Mouse (Mus musculus) hindbrain, embryonic 11.5 days (tissue): ENCODE measurements at regions not wholly inside any gene's neighbourhood (a gene's known extent, or its start where the extent isn't known, plus 50 kb on each side); places are given as distances from the start of the nearest gene placed in this dataset.

Experiments
- ATAC-seq: fragments of 200-750 bp; cut with Nextera tagmentation; 2 replicates; pipeline ENCODE4 v1.8.0; 2017; ENCODE audit warnings: mild to moderate bottlenecking, moderate TSS enrichment, moderate library complexity; ENCODE audit not compliant: low FRiP score
- DNase-seq: peaks from one replicate; pipeline ENCODE4 v3.0.0-alpha.2; 2015; ENCODE audit warnings: low spot score
- H3K27ac ChIP-seq: fragments of 300-500 bp; sonication (generic); 2 replicates; pipeline ENCODE4 v1.5.1; 2014; ENCODE audit warnings: mild to moderate bottlenecking, low read depth, low read length
- H3K27me3 ChIP-seq: fragments of 300-500 bp; sonication (generic); 2 replicates; pipeline ENCODE4 v1.6.1; 2014; ENCODE audit warnings: mild to moderate bottlenecking, low read length, moderate library complexity, mixed read lengths; ENCODE audit not compliant: control insufficient read depth, insufficient read depth
- H3K36me3 ChIP-seq: fragments of 300-500 bp; sonication (generic); 2 replicates; pipeline ENCODE4 v1.6.1; 2014; ENCODE audit warnings: mild to moderate bottlenecking, low read length, moderate library complexity, mixed read lengths; ENCODE audit not compliant: control insufficient read depth, insufficient read depth
- H3K4me1 ChIP-seq: fragments of 300-500 bp; sonication (generic); replicated peaks from 2 replicates; pipeline ENCODE4 v1.6.1; 2014; ENCODE audit warnings: low read length, mixed read lengths; ENCODE audit not compliant: control insufficient read depth, insufficient read depth
- H3K4me2 ChIP-seq: fragments of 300-500 bp; sonication (generic); replicated peaks from 2 replicates; pipeline ENCODE4 v1.6.1; 2014; ENCODE audit warnings: mild to moderate bottlenecking, low read depth, low read length
- H3K4me3 ChIP-seq: fragments of 300-500 bp; sonication (generic); 2 replicates; pipeline ENCODE4 v1.5.1; 2014; ENCODE audit warnings: low read depth, low read length
- H3K9ac ChIP-seq: fragments of 300-500 bp; sonication (generic); 2 replicates; pipeline ENCODE4 v1.6.1; 2014; ENCODE audit warnings: low read depth, low read length
- H3K9me3 ChIP-seq: fragments of 300-500 bp; sonication (generic); 2 replicates; pipeline ENCODE4 v1.6.1; 2016; ENCODE audit warnings: low read length; ENCODE audit not compliant: control insufficient read depth
- WGBS: fragments of 180-500 bp; shearing (Covaris S2); extraction: QIAGEN DNeasy Blood & Tissue Kit; methylation state at CpG from one replicate; pipeline ENCODE4 v1.1.7; 2014; 5-methylcytosine and 5-hydroxymethylcytosine counted together

- Histone ChIP-seq H3K4me2 (no peak overlapping the region), H3K9me3 (no peaks in the 10 kb centered on the region), H3K36me3 (no peaks in the 10 kb centered on the region), H3K4me1 (no peaks in the 10 kb centered on the region), H3K4me3 (no peak overlapping the region), H3K9ac (no peak overlapping the region), H3K27me3 (no peaks in the 10 kb centered on the region), H3K27ac (no peak overlapping the region)
- WGBS, result 85% methylated on average over 8 of the region's 8 CpGs
- ATAC-seq (no peak), DNase-seq (no peak)
Measured at GRCm38 (mm10) chr8:36014862-36015261, 249.3 kb downstream of the Gm19410 start.

GRCm38 (mm10) chr8:36016321-36017114, 250.9 kb downstream of the Gm19410 start:
- 85% methylated on average over 20 of the region's 20 CpGs for WGBS
- DNase-seq, result no peak
- Histone ChIP-seq H3K27me3 (no peaks in the 10 kb centered on the region), H3K9me3 (no peaks in the 10 kb centered on the region), H3K4me3 (no peak overlapping the region), H3K27ac (no peak overlapping the region), H3K4me2 (no peak overlapping the region), H3K9ac (no peak overlapping the region), H3K36me3 (no peaks in the 10 kb centered on the region), H3K4me1 (no peaks in the 10 kb centered on the region)
- peak; percentile 51; the same call in 1 of the 2 replicates for ATAC-seq

DNA sequence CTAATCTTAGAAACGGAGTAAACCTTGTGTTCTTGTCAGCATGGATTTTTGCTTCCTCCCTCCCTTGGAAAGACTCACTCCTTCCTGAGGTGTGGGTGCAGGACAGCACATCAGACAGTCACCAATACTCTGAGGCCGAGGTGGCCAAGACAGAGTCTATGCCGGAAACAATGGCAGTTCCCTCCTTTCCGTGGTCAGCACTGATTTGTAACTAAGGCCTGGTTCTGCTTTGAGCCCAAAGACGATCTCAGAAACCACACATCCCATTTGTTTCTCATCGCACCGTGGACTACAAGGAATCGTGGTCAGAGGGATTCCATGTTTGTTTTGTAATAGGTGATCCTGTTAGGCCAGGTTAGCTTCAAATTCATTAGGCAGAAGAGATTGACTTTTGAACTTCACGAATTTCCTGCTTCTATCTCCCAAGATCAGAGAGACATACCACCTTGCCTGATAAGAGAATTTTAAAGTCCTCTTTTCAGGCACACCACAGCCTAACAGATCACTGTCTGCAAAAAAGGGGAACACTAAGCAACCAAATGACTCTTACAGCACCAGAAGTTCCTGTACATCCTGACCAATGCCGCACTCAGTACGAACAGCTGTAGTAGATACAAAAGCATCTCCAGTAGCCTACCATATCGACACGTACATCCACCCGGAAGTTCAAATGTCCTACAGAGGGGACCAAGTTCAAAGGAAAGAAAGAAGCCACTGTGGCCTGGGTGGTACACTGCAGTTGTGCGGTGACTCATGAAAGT, 253.6 kb downstream of the Gm19410 start:
- Histone ChIP-seq H3K36me3 (no peaks in the 10 kb centered on the region), H3K27me3 (no peaks in the 10 kb centered on the region), H3K4me1 (no peaks in the 10 kb centered on the region), H3K9me3 (no peaks in the 10 kb centered on the region), H3K4me2 (no peak overlapping the region), H3K9ac (no peak overlapping the region), H3K27ac (no peak overlapping the region), H3K4me3 (no peak overlapping the region)
- ATAC-seq (no peak), DNase-seq (no peak)
- 88% methylated on average over 15 of the region's 15 CpGs for WGBS

DNA sequence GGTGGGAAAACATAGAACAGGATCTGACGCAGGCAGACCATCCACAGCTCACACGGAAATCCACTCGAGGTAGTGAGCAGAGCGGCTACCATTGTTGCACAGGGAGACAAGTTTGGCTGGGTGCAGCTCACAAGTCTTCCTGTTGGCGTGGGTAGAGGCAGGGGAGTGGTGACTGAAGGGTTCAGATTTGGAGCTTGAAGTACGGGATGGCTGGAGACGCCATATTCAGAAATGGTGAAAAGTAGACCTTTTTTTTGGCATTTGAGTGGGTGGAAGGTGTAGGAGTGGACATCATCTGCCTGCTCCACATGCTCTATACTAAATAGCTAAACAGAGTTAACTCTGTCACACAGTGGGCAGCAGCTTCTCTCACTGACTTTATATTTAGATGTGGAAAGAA, 254.3 kb downstream of the Gm19410 start:
- no peaks in the 10 kb centered on the region for H3K27me3 ChIP-seq
- H3K36me3 ChIP-seq, result no peaks in the 10 kb centered on the region
- H3K4me3 ChIP-seq, result no peak overlapping the region
- no peak for ATAC-seq
- H3K9ac ChIP-seq, result no peak overlapping the region
- H3K9me3 ChIP-seq, result no peaks in the 10 kb centered on the region
- no peak for DNase-seq
- H3K4me2 ChIP-seq, result no peak overlapping the region
- H3K27ac ChIP-seq, result no peak overlapping the region
- no peaks in the 10 kb centered on the region for H3K4me1 ChIP-seq
- 94% methylated on average over 7 of the region's 7 CpGs for WGBS

DNA sequence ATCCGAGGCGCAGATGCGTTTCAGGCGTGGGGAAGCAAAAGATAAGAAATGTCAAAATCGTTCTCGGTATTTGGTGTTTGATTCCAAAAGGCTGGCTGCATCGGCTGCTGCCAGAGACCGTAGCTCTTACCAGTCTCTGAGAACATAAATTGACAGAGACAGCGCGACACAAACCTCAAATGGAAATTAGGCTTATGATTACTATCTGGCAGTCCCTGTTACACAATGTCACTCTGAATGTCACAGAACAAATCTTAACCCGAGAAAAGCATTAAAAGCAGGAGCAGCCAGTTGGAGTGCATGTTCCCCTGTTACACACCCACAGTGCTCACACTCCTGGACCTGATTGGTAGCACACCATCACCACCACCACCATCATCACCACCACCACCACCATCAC, 262.0 kb downstream of the Gm19410 start:
- no peaks in the 10 kb centered on the region for H3K9me3 ChIP-seq
- H3K4me2 ChIP-seq, result no peak overlapping the region
- DNase-seq, result no peak
- H3K27ac ChIP-seq, result no peak overlapping the region
- no peak overlapping the region for H3K4me3 ChIP-seq
- no peaks in the 10 kb centered on the region for H3K27me3 ChIP-seq
- H3K36me3 ChIP-seq, result no peaks in the 10 kb centered on the region
- no peak overlapping the region for H3K9ac ChIP-seq
- 93% methylated on average over 11 of the region's 11 CpGs for WGBS
- ATAC-seq, result no peak
- H3K4me1 ChIP-seq, result no peaks in the 10 kb centered on the region

GRCm38 (mm10) chr8:36028121-36028955, 262.7 kb downstream of the Gm19410 start:
- H3K4me1 ChIP-seq, result no peaks in the 10 kb centered on the region
- H3K4me2 ChIP-seq, result no peak overlapping the region
- no peaks in the 10 kb centered on the region for H3K9me3 ChIP-seq
- H3K36me3 ChIP-seq, result no peaks in the 10 kb centered on the region
- DNase-seq (no peak), ATAC-seq (no peak)
- no peaks in the 10 kb centered on the region for H3K27me3 ChIP-seq
- no peak overlapping the region for H3K4me3 ChIP-seq
- 84% methylated on average over 9 of the region's 9 CpGs for WGBS
- H3K27ac ChIP-seq, result no peak overlapping the region
- no peak overlapping the region for H3K9ac ChIP-seq

DNA sequence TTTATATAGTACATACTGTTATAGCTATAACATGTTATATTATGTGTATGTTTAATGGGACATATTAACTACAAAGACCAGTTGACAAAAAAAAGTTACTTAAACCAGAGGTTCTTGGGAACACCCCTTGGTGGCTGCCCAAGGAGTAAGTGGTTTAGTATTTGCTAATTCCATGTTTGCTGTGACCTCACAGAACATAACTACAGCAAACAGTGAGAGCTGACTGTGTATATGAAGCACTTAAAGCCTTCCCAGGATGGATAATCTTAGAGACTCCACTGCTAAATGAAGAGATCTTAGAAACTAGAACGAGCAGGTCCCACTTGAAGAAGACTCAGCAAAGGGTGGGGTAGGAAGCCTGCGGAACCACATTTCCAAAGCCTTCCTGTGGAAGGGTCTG, 263.9 kb downstream of the Gm19410 start:
- Histone ChIP-seq H3K4me1 (no peaks in the 10 kb centered on the region), H3K4me2 (no peak overlapping the region), H3K9me3 (no peaks in the 10 kb centered on the region), H3K27me3 (no peaks in the 10 kb centered on the region), H3K27ac (no peak overlapping the region), H3K9ac (no peak overlapping the region), H3K4me3 (no peak overlapping the region), H3K36me3 (no peaks in the 10 kb centered on the region)
- DNase-seq (no peak), ATAC-seq (no peak)
- 86% methylated on average over 2 of the region's 2 CpGs for WGBS

DNA sequence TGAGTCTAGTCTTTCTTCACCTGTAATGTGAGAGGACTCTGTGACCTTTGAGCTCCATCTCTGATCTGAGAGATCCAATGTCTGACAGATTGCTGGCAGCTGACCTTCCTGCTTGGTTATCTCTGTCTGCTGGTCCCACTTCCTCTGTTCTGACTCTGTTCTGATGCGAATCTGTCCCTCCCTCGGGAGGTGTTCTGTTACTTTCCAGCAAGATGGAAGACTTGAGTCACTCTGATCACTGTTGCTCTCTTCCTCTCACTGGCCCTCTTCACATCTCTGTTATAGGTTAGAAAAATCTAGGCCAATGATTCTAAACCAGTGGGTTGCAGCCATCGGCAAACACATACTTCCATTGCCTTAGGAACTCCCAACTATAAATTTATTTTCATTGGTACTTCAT, 264.6 kb downstream of the Gm19410 start:
- Histone ChIP-seq H3K4me3 (no peak overlapping the region), H3K9ac (no peak overlapping the region), H3K27ac (no peak overlapping the region), H3K4me2 (no peak overlapping the region), H3K4me1 (no peaks in the 10 kb centered on the region), H3K27me3 (no peaks in the 10 kb centered on the region), H3K9me3 (no peaks in the 10 kb centered on the region), H3K36me3 (no peaks in the 10 kb centered on the region)
- ATAC-seq (no peak), DNase-seq (no peak)
- 78% methylated on average over 3 of the region's 3 CpGs for WGBS
